In genomic region chr13:83064727-83065126, GRCm38 (mm10) we compare ENCODE assay signal across 14 mouse cellular contexts.
DNase-seq lines count a peak whose midpoint lies in the region; ATAC-seq and TF ChIP-seq lines count a peak whose summit lies in the region.
"Had no signal": no experiment of that assay in that cellular context is flagged by ENCODE, and none has a peak within 500 bp of the region (broad histone marks: within the 10 kb centered on the region; RNA-seq: fewer than 3 reads in every experiment).

No protein-coding gene starts in this region.

- H3K9ac ChIP-seq in heart, embryonic 11.5 days (ENCODE audit: low read depth, low read length): no peak overlapping the region
- no peak overlapping the region for H3K9ac ChIP-seq in liver, postnatal 0 days (replicated peaks)
- H3K9ac ChIP-seq: limb, embryonic 13.5 days had no signal

- H3K4me3 ChIP-seq in heart, embryonic 11.5 days (ENCODE audit: low read depth, low read length): no peak overlapping the region
- H3K4me3 ChIP-seq in liver, postnatal 0 days (ENCODE audit: low read depth, low read length): no peak overlapping the region
- H3K4me3 ChIP-seq: limb, embryonic 13.5 days had no signal

- no peak overlapping the region for H3K27ac ChIP-seq in heart, embryonic 11.5 days (ENCODE audit: low read depth, low read length)
- no peak overlapping the region for H3K27ac ChIP-seq in liver, postnatal 0 days (ENCODE audit: low read depth)
- H3K27ac ChIP-seq: limb, embryonic 13.5 days had no signal

- WGBS in heart, embryonic 11.5 days (ENCODE audit: insufficient replicate concordance): 60% methylated on average over 5 of the region's 5 CpGs
- WGBS in liver, postnatal 0 days (ENCODE audit: insufficient replicate concordance): 37% methylated on average over 5 of the region's 5 CpGs

- no peak for TF ChIP-seq CTCF in liver, postnatal 0 days (IDR thresholded peaks at IDR 0.05; ENCODE audit: low read depth)

- H3K9me3 ChIP-seq in heart, embryonic 11.5 days (replicated peaks; ENCODE audit: control insufficient read depth, low read length): no peaks in the 10 kb centered on the region
- no peaks in the 10 kb centered on the region for H3K9me3 ChIP-seq in liver, postnatal 0 days (ENCODE audit: low read length)
- H3K9me3 ChIP-seq: limb, embryonic 13.5 days had no signal

- DNase-seq in heart, adult 11 months: peak; percentile 89
- DNase-seq in 3134 (ENCODE audit: extremely low read depth, insufficient read length, low spot score): peak; percentile 6
- DNase-seq in adrenal gland, postnatal 36 days: peak; percentile 59 to 69
- peak; percentile 17 for DNase-seq in liver, postnatal 0 days
- no peak for DNase-seq in thymus, postnatal 25 days
- DNase-seq in spleen, postnatal 36 days (ENCODE audit: low spot score in 2 of 2): no peak
- DNase-seq: cerebellum, postnatal 36 days had no signal

- H3K27me3 ChIP-seq in heart, embryonic 11.5 days (ENCODE audit: control insufficient read depth, insufficient read depth, low read length): no peaks in the 10 kb centered on the region
- no peaks in the 10 kb centered on the region for H3K27me3 ChIP-seq in liver, postnatal 0 days (ENCODE audit: insufficient read depth, low read length)
- H3K27me3 ChIP-seq: limb, embryonic 13.5 days had no signal

- no peak for TF ChIP-seq EP300 in liver, postnatal 0 days (IDR thresholded peaks at IDR 0.05; ENCODE audit: low read depth)

- ATAC-seq in heart, embryonic 11.5 days (replicated peaks; ENCODE audit: insufficient number of reproducible peaks, low FRiP score, low TSS enrichment): no peak
- ATAC-seq in liver, postnatal 0 days: no peak
- ATAC-seq in erythroid progenitor cell, adult 5-6 weeks (replicated peaks; ENCODE audit: low FRiP score, poor library complexity, severe bottlenecking): no peak
- ATAC-seq: CD4-positive, CD25-positive, alpha-beta regulatory T cell, adult 4 months; forebrain, embryonic 14.5 days; inflammation-experienced regulatory T-cells, adult 6 months; midbrain, embryonic 16.5 days had no signal

- H3K4me2 ChIP-seq in heart, embryonic 11.5 days: no peak overlapping the region
- no peak overlapping the region for H3K4me2 ChIP-seq in liver, postnatal 0 days (ENCODE audit: low read depth, low read length)
- H3K4me2 ChIP-seq: limb, embryonic 13.5 days had no signal

- no peaks in the 10 kb centered on the region for H3K36me3 ChIP-seq in heart, embryonic 11.5 days (ENCODE audit: control insufficient read depth, insufficient read depth, low read length)
- H3K36me3 ChIP-seq in liver, postnatal 0 days (replicated peaks; ENCODE audit: insufficient read depth, low read length): no peaks in the 10 kb centered on the region
- H3K36me3 ChIP-seq: limb, embryonic 13.5 days had no signal

- H3K4me1 ChIP-seq in heart, embryonic 11.5 days (ENCODE audit: control insufficient read depth, insufficient read depth, low read length): no peaks in the 10 kb centered on the region
- no peaks in the 10 kb centered on the region for H3K4me1 ChIP-seq in liver, postnatal 0 days (ENCODE audit: insufficient read depth)

Comparison
In these comparisons a context has a peak if more than half of its experiments do, and no peak if none do; other contexts are left out.
1. DNase-seq: peak in heart, adult 11 months (single experiment), 3134 (single experiment), adrenal gland, postnatal 36 days (2 of 2) and liver, postnatal 0 days (single experiment); none in thymus, postnatal 25 days (single experiment) and spleen, postnatal 36 days (0 of 2).